Mouse (Mus musculus) heart, adult 2 months (tissue): ENCODE measurements at regions not wholly inside any gene's neighbourhood (a gene's known extent, or its start where the extent isn't known, plus 50 kb on each side); places are given as distances from the start of the nearest gene placed in this dataset.

Source experiments
- DNase-seq, 2 experiments: peaks; one replicate each; pipeline ENCODE4 v3.0.0; 2021
- H3K27ac ChIP-seq: fragments of 200-600 bp; 2 replicates; pipeline ENCODE4 v1.8.1; 2022
- H3K27me3 ChIP-seq: fragments of 200-500 bp; 2 replicates; pipeline ENCODE4 v1.6.1; 2012; ENCODE audit warnings: mild to moderate bottlenecking, low read length, inconsistent platforms, mixed read lengths; ENCODE audit not compliant: control insufficient read depth, insufficient read depth
- H3K36me3 ChIP-seq: fragments of 200-500 bp; 2 replicates; pipeline ENCODE4 v1.6.1; 2012; ENCODE audit warnings: low read length, inconsistent platforms; ENCODE audit not compliant: control insufficient read depth, insufficient read depth
- H3K4me1 ChIP-seq: fragments of 200-500 bp; 2 replicates; pipeline ENCODE4 v1.6.1; 2011; ENCODE audit warnings: low read length; ENCODE audit not compliant: control insufficient read depth, insufficient read depth
- H3K4me3 ChIP-seq: fragments of 200-600 bp; 2 replicates; pipeline ENCODE4 v1.8.1; 2022
- H3K79me2 ChIP-seq: fragments of 200-500 bp; replicated peaks from 2 replicates; pipeline ENCODE4 v1.6.1; 2012; ENCODE audit warnings: mild to moderate bottlenecking, inconsistent platforms, low read length, moderate library complexity, mixed read lengths; ENCODE audit not compliant: control insufficient read depth, insufficient read depth
- H3K9ac ChIP-seq: fragments of 200-500 bp; 2 replicates; pipeline ENCODE4 v1.6.1; 2012; ENCODE audit warnings: low read depth, mild to moderate bottlenecking, control low read depth, inconsistent platforms, low read length, mixed read lengths
- CTCF ChIP-seq: fragments of 200-600 bp; IDR thresholded peaks from 2 replicates; pipeline ENCODE4 v1.8.1; 2022; ENCODE audit warnings: antibody characterized with exemption, mild to moderate bottlenecking, moderate library complexity
- EP300 ChIP-seq: fragments of 200-500 bp; IDR thresholded peaks from 2 replicates; pipeline ENCODE4 v1.6.1; 2011; ENCODE audit warnings: low read depth, low read length, control low read depth; ENCODE audit not compliant: insufficient read depth
- POLR2A ChIP-seq: fragments of 200-500 bp; IDR thresholded peaks from 2 replicates; pipeline ENCODE4 v1.6.1; 2011; ENCODE audit warnings: mild to moderate bottlenecking, low read depth, low read length, control low read depth; ENCODE audit not compliant: insufficient read depth
- WGBS: fragments of 180-500 bp; shearing (Covaris S2); methylation state at CpG from one replicate; pipeline ENCODE4 v1.1.7; 2018; 5-methylcytosine and 5-hydroxymethylcytosine counted together
- intact Hi-C: fragments of 180-260 bp; cut with DNase I; formaldehyde crosslinking; loops from one replicate; pipeline ENCODE4 v1.15.1; 2025

GRCm38 (mm10) chr16:12886127-12886526 lies 223.4 kb upstream of the Ercc4 start:
- peak in 1 of 2 experiments; percentile 4 for DNase-seq

DNA sequence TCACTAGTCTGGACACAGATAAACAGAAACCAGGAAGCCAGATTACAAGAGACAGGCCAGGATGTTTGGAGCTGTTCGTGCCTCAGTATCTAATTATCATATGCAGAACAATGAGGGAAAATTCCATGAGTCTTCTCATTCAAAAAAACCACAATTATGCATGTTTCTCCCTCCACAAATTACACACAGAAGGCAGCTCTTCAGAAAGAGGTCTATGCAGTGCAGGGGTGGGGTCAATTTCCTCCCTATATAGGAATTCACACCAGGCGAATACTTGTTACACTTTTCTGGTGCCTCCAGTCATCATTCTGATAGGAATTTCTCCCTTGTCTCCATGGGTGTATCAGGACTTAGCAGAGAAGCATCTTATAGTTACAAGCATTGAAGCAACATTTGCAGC lies 222.1 kb upstream of the Ercc4 start:
- no peak for DNase-seq
- Histone ChIP-seq H3K9ac (no peak overlapping the region), H3K27ac (no peak overlapping the region), H3K79me2 (no peaks in the 10 kb centered on the region), H3K4me3 (no peak overlapping the region), H3K36me3 (no peaks in the 10 kb centered on the region), H3K4me1 (no peaks in the 10 kb centered on the region), H3K27me3 (no peaks in the 10 kb centered on the region)
- intact Hi-C loops: no loop called here
- TF ChIP-seq CTCF: no peak
- TF ChIP-seq EP300: no peak
- TF ChIP-seq POLR2A: no peak
- WGBS: 46% methylated on average over 2 of the region's 2 CpGs

More at GRCm38 (mm10) chr16:12886127-12886526, 223.4 kb upstream of the Ercc4 start:
- no peak overlapping the region for H3K27ac ChIP-seq
- intact Hi-C loops: no loop called here
- H3K27me3 ChIP-seq: no peaks in the 10 kb centered on the region
- no peaks in the 10 kb centered on the region for H3K79me2 ChIP-seq
- no peaks in the 10 kb centered on the region for H3K4me1 ChIP-seq
- no peak overlapping the region for H3K4me3 ChIP-seq
- TF ChIP-seq CTCF: no peak
- no peak for TF ChIP-seq EP300
- no peak for TF ChIP-seq POLR2A
- no peak overlapping the region for H3K9ac ChIP-seq
- 57% methylated on average over 1 of the region's 1 CpGs for WGBS
- H3K36me3 ChIP-seq: no peaks in the 10 kb centered on the region

DNA sequence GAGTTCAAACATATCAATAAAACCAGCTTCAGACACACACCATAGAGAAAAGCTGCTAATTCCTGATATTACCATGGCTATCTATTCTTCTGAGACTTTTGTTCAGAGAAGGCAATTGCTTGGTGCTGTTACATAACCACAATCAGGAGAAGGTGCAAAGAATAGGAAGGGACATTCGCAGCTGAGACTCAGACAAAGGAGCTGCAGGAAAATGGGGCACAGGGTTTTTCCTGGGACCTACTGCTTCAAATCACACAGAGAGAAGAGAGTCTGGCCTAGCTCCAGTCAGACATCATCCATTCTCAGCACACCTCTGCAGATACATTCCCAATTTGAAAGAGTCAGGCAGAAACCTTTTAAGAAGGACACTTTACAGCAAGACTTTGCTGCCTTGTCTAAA lies 219.4 kb upstream of the Ercc4 start:
- Histone ChIP-seq H3K27me3 (no peaks in the 10 kb centered on the region), H3K4me1 (no peaks in the 10 kb centered on the region), H3K9ac (no peak overlapping the region), H3K36me3 (no peaks in the 10 kb centered on the region), H3K4me3 (no peak overlapping the region), H3K79me2 (no peaks in the 10 kb centered on the region), H3K27ac (no peak overlapping the region)
- WGBS: 79% methylated on average over 1 of the region's 1 CpGs
- no peak for DNase-seq
- intact Hi-C loops: loop anchor here (5.0 kb wide), 1 partner anchor 238 kb away; no protein-coding TSS in a partner anchor
- TF ChIP-seq CTCF: no peak
- no peak for TF ChIP-seq EP300
- TF ChIP-seq POLR2A: no peak

- WGBS: 38% methylated on average over 3 of the region's 3 CpGs
- intact Hi-C loops: loop anchor here (5.0 kb wide), 1 partner anchor 238 kb away; no protein-coding TSS in a partner anchor
Observed at GRCm38 (mm10) chr16:12890545-12890944, 218.9 kb upstream of the Ercc4 start.

GRCm38 (mm10) chr16:12892658-12893305 lies 216.7 kb upstream of the Ercc4 start:
- whole genome bisulfite sequencing: 60% methylated on average over 7 of the region's 7 CpGs
- Histone ChIP-seq H3K4me3 (no peak overlapping the region), H3K79me2 (no peaks in the 10 kb centered on the region), H3K27me3 (no peaks in the 10 kb centered on the region), H3K27ac (no peak overlapping the region), H3K9ac (no peak overlapping the region), H3K4me1 (no peaks in the 10 kb centered on the region), H3K36me3 (no peaks in the 10 kb centered on the region)
- TF ChIP-seq POLR2A (no peak), EP300 (no peak), CTCF (peak; percentile 36)
- intact Hi-C loops: loop anchor here (5.0 kb wide), 1 partner anchor 240 kb away; no protein-coding TSS in a partner anchor
- no peak for DNase-seq

More at GRCm38 (mm10) chr16:12890545-12890944, 218.9 kb upstream of the Ercc4 start:
- H3K79me2 ChIP-seq: no peaks in the 10 kb centered on the region
- H3K27ac ChIP-seq: no peak overlapping the region
- H3K9ac ChIP-seq: no peak overlapping the region
- TF ChIP-seq EP300: no peak
- no peak for TF ChIP-seq CTCF
- no peak for TF ChIP-seq POLR2A
- H3K4me1 ChIP-seq: no peaks in the 10 kb centered on the region
- H3K27me3 ChIP-seq: no peaks in the 10 kb centered on the region
- H3K4me3 ChIP-seq: no peak overlapping the region
- no peak for DNase-seq
- H3K36me3 ChIP-seq: no peaks in the 10 kb centered on the region

DNA sequence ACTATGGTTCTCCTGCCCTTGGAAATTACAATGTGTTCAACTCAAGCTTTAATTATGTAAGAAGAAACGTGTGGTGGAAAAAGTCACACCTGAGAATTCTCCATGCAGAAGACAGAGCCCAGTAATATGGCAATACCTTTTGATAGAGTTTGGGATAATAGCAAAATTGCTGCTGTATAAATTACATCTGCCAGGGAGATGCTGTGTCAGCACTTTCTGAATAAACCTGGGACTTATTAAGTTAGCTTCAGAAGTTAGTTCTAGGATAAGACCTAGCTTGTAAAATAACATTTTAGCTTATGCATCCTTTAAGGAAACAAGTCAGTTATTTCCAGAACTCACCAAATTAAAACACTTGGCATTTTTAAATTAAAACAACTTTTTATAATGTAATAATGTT lies 212.2 kb upstream of the Ercc4 start:
- Histone ChIP-seq H3K9ac (no peak overlapping the region), H3K79me2 (no peaks in the 10 kb centered on the region), H3K27ac (no peak overlapping the region), H3K4me3 (no peak overlapping the region), H3K36me3 (no peaks in the 10 kb centered on the region), H3K27me3 (no peaks in the 10 kb centered on the region), H3K4me1 (no peaks in the 10 kb centered on the region)
- no peak for DNase-seq
- intact Hi-C loops: no loop called here
- WGBS: 65% methylated on average over 1 of the region's 1 CpGs
- TF ChIP-seq POLR2A (no peak), CTCF (no peak), EP300 (no peak)
